Mouse (Mus musculus) intestine, embryonic 15.5 days (tissue): ENCODE data around the gene Ifnar1. TPM values are rescaled to one million over a fixed set of nuclear protein-coding genes. Genes with fewer than 3 reads are reported as not detected.

Source experiments
- ATAC-seq: fragments of 200-750 bp; cut with Nextera tagmentation; 2 replicates; pipeline ENCODE4 v1.8.0; 2017; ENCODE audit warnings: moderate TSS enrichment, moderate library complexity
- H3K27ac ChIP-seq: fragments of 300-500 bp; sonication (generic); 2 replicates; pipeline ENCODE4 v1.5.1; 2015; ENCODE audit warnings: mild to moderate bottlenecking, inconsistent platforms
- H3K27me3 ChIP-seq: fragments of 300-500 bp; sonication (generic); replicated peaks from 2 replicates; pipeline ENCODE4 v1.6.1; 2015; ENCODE audit warnings: inconsistent platforms
- H3K36me3 ChIP-seq: fragments of 300-500 bp; sonication (generic); 2 replicates; pipeline ENCODE4 v1.6.1; 2015; ENCODE audit warnings: inconsistent platforms
- H3K4me1 ChIP-seq: fragments of 300-500 bp; sonication (generic); replicated peaks from 2 replicates; pipeline ENCODE4 v1.6.1; 2015; ENCODE audit warnings: inconsistent platforms
- H3K4me2 ChIP-seq: fragments of 300-500 bp; sonication (generic); replicated peaks from 2 replicates; pipeline ENCODE4 v1.6.1; 2015; ENCODE audit warnings: mild to moderate bottlenecking, inconsistent platforms
- H3K4me3 ChIP-seq: fragments of 300-500 bp; sonication (generic); replicated peaks from 2 replicates; pipeline ENCODE4 v1.5.1; 2015; ENCODE audit warnings: inconsistent platforms
- H3K9ac ChIP-seq: fragments of 300-500 bp; sonication (generic); 2 replicates; pipeline ENCODE4 v1.6.1; 2015; ENCODE audit warnings: inconsistent platforms
- H3K9me3 ChIP-seq: fragments of 300-500 bp; sonication (generic); 2 replicates; pipeline ENCODE4 v1.6.1; 2016; ENCODE audit warnings: inconsistent platforms
- WGBS: fragments of 180-500 bp; shearing (Covaris S2); methylation state at CpG from one replicate; pipeline ENCODE4 v1.1.7; 2015; 5-methylcytosine and 5-hydroxymethylcytosine counted together
- polyA plus RNA-seq: library from polyadenylated mRNA; unstranded; fragments of >200 nt; fragmentation: Nextera tagmentation; extraction: Ambion mirVana; gene quantifications from 2 replicates; pipeline ENCODE4 v1.2.1, GENCODE M21; 2015

The Ifnar1 gene
- polyA plus RNA-seq, 1 experiment from 2014 or later: 40.1 TPM

DNA sequence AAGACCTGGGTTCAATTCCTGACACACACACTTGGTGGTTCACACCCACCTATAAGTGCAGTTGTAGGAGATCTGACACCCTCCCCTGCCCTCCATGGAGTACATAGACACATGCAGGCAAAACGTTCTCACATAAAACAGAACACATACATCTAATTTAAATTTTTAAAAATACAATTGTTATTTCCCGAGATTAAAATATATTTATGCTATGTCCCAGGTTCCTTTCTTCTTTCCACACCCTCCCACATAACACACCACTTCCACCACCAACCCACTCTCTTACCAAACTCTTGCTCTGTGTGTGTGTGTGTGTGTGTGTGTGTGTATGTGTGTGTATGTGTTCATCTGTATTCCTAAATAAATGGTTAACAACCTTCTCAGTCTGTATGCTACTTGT, 3.0 kb downstream of the Ifnar1 start:
- H3K9ac ChIP-seq: no peak overlapping the region
- no peak for ATAC-seq

GRCm38 (mm10) chr16:91490897-91491296, 5.9 kb downstream of the Ifnar1 start:
- no peak overlapping the region for H3K9ac ChIP-seq
- H3K4me1 ChIP-seq: peaks cover 5% of the 10 kb centered on the region
- peaks cover 19% of the 10 kb centered on the region for H3K36me3 ChIP-seq
- 89% methylated on average over 4 of the region's 4 CpGs for WGBS
- no peak overlapping the region for H3K27ac ChIP-seq
- H3K27me3 ChIP-seq: no peaks in the 10 kb centered on the region
- no peaks in the 10 kb centered on the region for H3K9me3 ChIP-seq
- H3K4me3 ChIP-seq: no peak overlapping the region
- H3K4me2 ChIP-seq: no peak overlapping the region
- ATAC-seq: no peak

More for the DNA sequence above, 3.0 kb downstream of the Ifnar1 start:
- Histone ChIP-seq H3K4me2 (no peak overlapping the region), H3K27me3 (no peaks in the 10 kb centered on the region), H3K9me3 (no peaks in the 10 kb centered on the region), H3K27ac (no peak overlapping the region), H3K4me3 (no peak overlapping the region), H3K4me1 (peaks cover 10% of the 10 kb centered on the region), H3K36me3 (peaks cover 14% of the 10 kb centered on the region)
- WGBS: 87% methylated on average over 2 of the region's 2 CpGs

DNA sequence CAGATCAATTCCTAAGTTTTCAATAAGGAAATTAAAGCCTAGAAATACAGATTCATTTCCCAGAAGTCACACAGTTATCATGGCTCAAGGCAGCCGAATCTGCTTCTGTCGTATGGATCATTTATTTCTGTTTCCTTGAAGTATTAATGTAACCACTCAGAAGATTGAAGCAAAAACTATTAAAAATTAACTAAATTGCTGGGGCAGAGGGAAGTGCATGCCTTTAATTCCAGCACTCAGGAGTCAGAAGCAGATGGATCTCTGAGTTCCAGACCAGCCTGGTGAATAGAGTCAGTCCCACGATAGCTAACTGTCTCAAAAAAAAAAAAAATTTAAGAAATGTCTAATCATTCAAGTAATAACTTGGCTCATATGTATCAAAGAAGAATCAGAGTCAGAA, 6.4 kb downstream of the Ifnar1 start:
- H3K9me3 ChIP-seq: no peaks in the 10 kb centered on the region
- 72% methylated on average over 3 of the region's 3 CpGs for WGBS
- ATAC-seq: no peak

DNA sequence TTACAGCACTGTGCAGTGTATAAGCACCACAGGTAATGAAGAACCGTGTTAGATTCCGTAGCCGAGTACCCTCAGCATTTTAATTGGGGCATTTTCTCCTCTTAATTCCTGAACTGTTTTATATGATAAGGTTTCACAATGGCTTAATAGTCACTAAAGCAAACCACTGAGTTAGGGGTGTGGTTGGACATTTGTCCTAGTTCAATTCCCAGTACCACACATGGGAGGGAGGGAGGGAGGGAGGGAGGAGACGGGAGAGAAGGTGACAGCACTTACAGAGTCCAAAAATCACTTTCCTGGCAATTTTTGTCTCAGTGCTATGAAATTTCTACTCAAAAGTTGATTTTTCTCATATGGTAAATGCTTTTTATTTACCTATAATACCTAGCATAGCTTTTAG, 10.5 kb downstream of the Ifnar1 start:
- Histone ChIP-seq H3K9me3 (no peaks in the 10 kb centered on the region), H3K9ac (no peak overlapping the region), H3K36me3 (peaks cover 38% of the 10 kb centered on the region), H3K4me3 (no peak overlapping the region), H3K27me3 (no peaks in the 10 kb centered on the region), H3K4me1 (no peaks in the 10 kb centered on the region), H3K4me2 (no peak overlapping the region), H3K27ac (no peak overlapping the region)
- WGBS: 88% methylated on average over 4 of the region's 4 CpGs
- no peak for ATAC-seq

More for the DNA sequence above, 6.4 kb downstream of the Ifnar1 start:
- Histone ChIP-seq H3K27me3 (no peaks in the 10 kb centered on the region), H3K36me3 (peaks cover 25% of the 10 kb centered on the region), H3K9ac (no peak overlapping the region), H3K4me2 (no peak overlapping the region), H3K27ac (no peak overlapping the region), H3K4me3 (no peak overlapping the region), H3K4me1 (no peaks in the 10 kb centered on the region)

DNA sequence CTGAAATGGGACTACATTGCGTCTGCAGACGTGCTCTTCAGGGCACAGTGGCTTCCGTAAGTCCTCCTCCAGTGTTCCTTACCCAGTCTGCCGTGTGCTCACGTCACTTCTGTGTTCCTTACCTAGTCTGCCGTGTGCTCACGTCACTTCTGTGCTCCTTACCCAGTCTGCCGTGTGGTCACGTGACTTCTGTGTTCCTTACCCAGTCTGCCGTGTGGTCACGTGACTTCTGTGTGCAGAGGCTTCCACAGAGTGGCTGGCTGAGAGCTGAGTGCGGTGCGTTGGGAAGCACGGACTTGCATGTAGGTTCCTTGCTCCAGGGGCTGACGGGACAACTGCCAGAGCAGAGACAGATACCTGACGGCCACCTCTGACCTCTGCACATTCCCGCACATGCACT, 11.2 kb downstream of the Ifnar1 start:
- 92% methylated on average over 17 of the region's 17 CpGs for WGBS
- Histone ChIP-seq H3K4me2 (no peak overlapping the region), H3K27ac (no peak overlapping the region), H3K9ac (no peak overlapping the region), H3K4me1 (no peaks in the 10 kb centered on the region), H3K27me3 (no peaks in the 10 kb centered on the region), H3K36me3 (peaks cover 39% of the 10 kb centered on the region), H3K9me3 (no peaks in the 10 kb centered on the region), H3K4me3 (no peak overlapping the region)
- ATAC-seq: no peak

DNA sequence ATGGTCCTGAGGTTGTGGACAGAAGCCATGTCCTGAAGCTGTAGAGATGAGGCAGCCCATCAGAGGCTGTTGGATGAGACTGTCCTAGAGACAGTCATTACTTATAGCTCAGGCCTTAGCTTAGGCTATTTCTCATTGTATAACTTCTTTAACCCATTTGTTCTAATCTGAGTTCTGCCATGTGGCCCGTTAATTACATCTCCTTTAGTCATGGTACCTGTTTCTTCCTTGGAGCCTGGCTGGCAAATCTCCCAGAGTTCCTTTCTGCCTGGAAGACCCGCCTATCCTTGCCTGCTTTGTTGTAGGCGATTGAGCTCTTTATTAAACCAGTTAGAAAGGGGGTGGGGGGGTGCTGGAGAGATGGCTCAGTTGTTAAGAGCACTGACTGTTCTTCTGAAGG, 11.7 kb downstream of the Ifnar1 start:
- H3K9me3 ChIP-seq: no peaks in the 10 kb centered on the region
- no peak overlapping the region for H3K9ac ChIP-seq
- no peaks in the 10 kb centered on the region for H3K27me3 ChIP-seq
- H3K4me2 ChIP-seq: no peak overlapping the region
- no peak overlapping the region for H3K27ac ChIP-seq
- no peaks in the 10 kb centered on the region for H3K4me1 ChIP-seq
- no peak for ATAC-seq
- H3K36me3 ChIP-seq: peaks cover 40% of the 10 kb centered on the region
- no peak overlapping the region for H3K4me3 ChIP-seq
- 91% methylated on average over 3 of the region's 3 CpGs for WGBS

DNA sequence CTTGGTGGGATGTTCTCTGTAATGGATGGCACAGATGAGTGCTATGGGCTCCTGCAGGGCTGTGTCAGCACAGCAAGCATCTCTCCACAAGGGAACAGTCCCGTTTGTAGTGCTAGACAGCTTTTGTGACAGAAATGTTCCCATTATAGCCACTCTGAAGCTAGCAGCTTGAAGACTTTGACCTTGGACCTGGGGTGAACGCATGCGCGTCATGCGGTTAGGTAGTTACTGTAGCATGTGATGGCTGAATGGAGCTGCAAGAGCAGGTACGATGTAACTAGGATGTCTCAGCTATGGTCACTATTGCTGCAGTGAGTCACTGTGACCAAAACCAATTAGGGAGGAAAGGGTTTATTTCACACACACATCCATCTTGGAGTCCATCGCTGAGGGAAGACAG, 13.0 kb downstream of the Ifnar1 start:
- ATAC-seq: no peak
- no peak overlapping the region for H3K4me2 ChIP-seq
- H3K36me3 ChIP-seq: peaks cover 37% of the 10 kb centered on the region
- H3K9ac ChIP-seq: no peak overlapping the region
- no peak overlapping the region for H3K4me3 ChIP-seq
- H3K4me1 ChIP-seq: no peaks in the 10 kb centered on the region
- no peaks in the 10 kb centered on the region for H3K9me3 ChIP-seq
- H3K27ac ChIP-seq: no peak overlapping the region
- WGBS: 88% methylated on average over 7 of the region's 7 CpGs
- H3K27me3 ChIP-seq: no peaks in the 10 kb centered on the region

- no peak for ATAC-seq
- Histone ChIP-seq H3K9me3 (no peaks in the 10 kb centered on the region), H3K27me3 (no peaks in the 10 kb centered on the region), H3K36me3 (peaks cover 34% of the 10 kb centered on the region), H3K4me2 (no peak overlapping the region), H3K4me3 (no peak overlapping the region), H3K9ac (no peak overlapping the region), H3K4me1 (no peaks in the 10 kb centered on the region), H3K27ac (no peak overlapping the region)
- 81% methylated on average over 7 of the region's 7 CpGs for WGBS
Measured at GRCm38 (mm10) chr16:91504701-91505100, 19.7 kb downstream of the Ifnar1 start.

DNA sequence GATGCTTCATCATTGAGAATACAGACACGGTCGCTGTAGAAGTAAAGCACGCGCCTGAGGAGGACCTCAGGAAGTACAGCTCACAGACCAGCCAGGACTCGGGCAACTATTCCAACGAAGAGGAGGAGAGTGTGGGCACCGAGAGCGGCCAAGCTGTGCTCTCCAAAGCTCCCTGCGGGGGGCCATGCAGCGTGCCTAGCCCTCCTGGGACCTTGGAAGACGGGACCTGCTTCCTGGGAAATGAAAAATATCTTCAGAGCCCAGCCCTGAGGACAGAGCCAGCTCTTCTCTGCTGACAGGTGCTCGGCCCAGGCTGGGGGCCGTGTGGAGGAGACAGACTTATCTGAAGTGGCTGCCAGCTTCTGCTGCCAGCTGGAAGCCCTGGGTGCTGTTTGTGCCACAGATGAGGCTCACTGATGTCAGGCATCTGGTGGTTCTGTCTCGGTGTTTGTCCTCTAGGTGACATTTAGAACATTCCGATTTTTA, 20.1 kb downstream of the Ifnar1 start:
- Histone ChIP-seq H3K9me3 (no peaks in the 10 kb centered on the region), H3K4me3 (no peak overlapping the region), H3K27me3 (no peaks in the 10 kb centered on the region), H3K4me1 (no peaks in the 10 kb centered on the region), H3K27ac (no peak overlapping the region), H3K36me3 (peaks cover 30% of the 10 kb centered on the region), H3K9ac (no peak overlapping the region), H3K4me2 (no peak overlapping the region)
- no peak for ATAC-seq
- WGBS: 89% methylated on average over 15 of the region's 15 CpGs

DNA sequence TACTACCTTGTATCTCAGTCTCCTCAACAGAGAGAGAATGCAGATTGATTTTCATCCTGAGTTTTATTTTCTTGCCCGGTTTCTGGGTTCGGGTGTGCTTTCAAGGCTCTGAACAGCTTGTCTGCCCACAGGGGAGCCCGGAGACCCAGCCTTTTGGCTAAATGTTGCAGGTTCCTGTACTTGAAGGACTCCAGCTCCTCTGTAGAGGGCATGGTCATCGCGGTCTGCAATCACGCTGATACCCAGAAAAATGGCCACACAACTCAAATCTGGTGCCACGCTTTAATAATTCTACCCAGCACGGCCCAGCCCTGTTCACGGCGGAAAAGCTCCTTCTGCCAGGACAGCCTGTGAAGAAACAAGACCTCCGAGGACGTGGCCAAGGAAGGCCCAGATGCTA, 21.4 kb downstream of the Ifnar1 start:
- ATAC-seq: no peak
- H3K4me1 ChIP-seq: no peaks in the 10 kb centered on the region
- H3K9me3 ChIP-seq: no peaks in the 10 kb centered on the region
- no peak overlapping the region for H3K27ac ChIP-seq
- H3K4me2 ChIP-seq: no peak overlapping the region
- no peak overlapping the region for H3K9ac ChIP-seq
- H3K4me3 ChIP-seq: no peak overlapping the region
- peaks cover 25% of the 10 kb centered on the region for H3K36me3 ChIP-seq
- 94% methylated on average over 12 of the region's 12 CpGs for WGBS
- no peaks in the 10 kb centered on the region for H3K27me3 ChIP-seq

DNA sequence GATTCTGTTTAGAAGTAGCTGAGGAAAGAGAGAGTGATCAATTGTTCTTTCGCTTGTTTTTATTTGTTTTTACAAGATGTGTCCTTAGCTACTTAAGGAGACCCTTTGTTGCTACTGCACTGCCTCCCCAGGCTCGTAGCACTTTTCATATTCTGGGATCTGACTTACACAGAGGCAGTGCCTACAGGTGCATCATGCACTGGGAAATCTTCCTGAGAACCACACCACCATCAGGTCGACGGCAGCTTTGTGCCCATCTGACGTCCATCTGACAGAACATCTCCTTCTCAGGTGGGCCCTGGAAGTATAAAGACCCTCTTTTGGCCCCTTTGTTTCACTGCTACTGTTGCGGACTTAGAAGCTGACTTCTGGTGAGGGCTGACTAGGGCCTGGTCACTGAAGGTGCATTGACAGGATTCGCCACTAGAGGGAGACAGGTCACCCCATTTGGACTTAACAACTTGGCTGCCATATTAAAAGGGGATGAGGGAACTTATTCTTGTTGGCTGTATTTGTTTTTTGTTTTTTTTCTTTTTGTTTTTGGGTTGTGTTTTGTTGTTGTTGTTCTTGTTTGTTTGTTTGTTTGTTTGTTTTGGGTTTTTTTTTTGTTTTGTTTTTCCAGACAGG, 27.2 kb downstream of the Ifnar1 start:
- no peak overlapping the region for H3K4me3 ChIP-seq
- peak; percentile 74 for ATAC-seq
- H3K27me3 ChIP-seq: no peaks in the 10 kb centered on the region
- H3K4me1 ChIP-seq: no peaks in the 10 kb centered on the region
- H3K4me2 ChIP-seq: no peak overlapping the region
- no peaks in the 10 kb centered on the region for H3K36me3 ChIP-seq
- H3K9me3 ChIP-seq: no peaks in the 10 kb centered on the region
- H3K9ac ChIP-seq: no peak overlapping the region
- WGBS: 32% methylated on average over 7 of the region's 7 CpGs
- H3K27ac ChIP-seq: no peak overlapping the region

DNA sequence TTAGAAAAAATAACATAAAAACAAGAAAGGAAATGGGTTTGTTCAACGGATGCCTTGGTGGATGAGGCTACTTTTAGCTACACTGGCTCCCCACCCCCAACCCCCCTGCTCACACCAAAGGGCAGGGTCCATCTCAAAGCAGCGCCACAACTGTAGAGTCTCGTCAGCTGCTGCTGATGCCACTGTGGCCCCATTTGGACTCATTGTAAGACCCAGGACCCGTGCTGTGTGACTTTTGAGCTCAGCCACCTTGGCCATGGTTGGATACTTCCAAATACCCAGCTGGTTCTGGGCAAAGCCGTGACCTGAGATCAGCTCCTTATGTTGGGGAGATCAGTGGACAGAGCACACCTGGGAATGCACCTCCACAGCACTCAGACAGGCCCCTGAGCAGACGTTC, 28.1 kb downstream of the Ifnar1 start:
- Histone ChIP-seq H3K4me3 (no peak overlapping the region), H3K4me1 (no peaks in the 10 kb centered on the region), H3K27me3 (no peaks in the 10 kb centered on the region), H3K27ac (no peak overlapping the region), H3K36me3 (no peaks in the 10 kb centered on the region), H3K4me2 (no peak overlapping the region), H3K9ac (no peak overlapping the region), H3K9me3 (no peaks in the 10 kb centered on the region)
- whole genome bisulfite sequencing: 89% methylated on average over 6 of the region's 6 CpGs
- ATAC-seq: no peak

GRCm38 (mm10) chr16:91517020-91517419, 32.0 kb downstream of the Ifnar1 start:
- ATAC-seq: no peak
- 62% methylated on average over 7 of the region's 7 CpGs for WGBS
- no peak overlapping the region for H3K9ac ChIP-seq

More at GRCm38 (mm10) chr16:91517020-91517419, 32.0 kb downstream of the Ifnar1 start:
- Histone ChIP-seq H3K36me3 (no peaks in the 10 kb centered on the region), H3K9me3 (no peaks in the 10 kb centered on the region), H3K27ac (no peak overlapping the region), H3K4me3 (no peak overlapping the region), H3K4me1 (no peaks in the 10 kb centered on the region), H3K27me3 (no peaks in the 10 kb centered on the region), H3K4me2 (no peak overlapping the region)
